Mouse (Mus musculus) spleen, embryonic (tissue): ENCODE data around the gene 2010300C02Rik.
"Not testable (repeated sequence)": the region's sequence is repeated elsewhere in the genome, so short reads cannot be mapped to it uniquely, and the experiment has no call there.

Experiments
- CTCF ChIA-PET: fragments of 350-600 bp; sonication (Branson Sonifier 250); formaldehyde crosslinking; loops from one replicate; lab custom pipeline; 2022; lab: Charles Lee

The 2010300C02Rik gene

GRCm38 (mm10) chr1:37630412-37631210 is 89.3 kb downstream of the 2010300C02Rik start:
- CTCF ChIA-PET, result no interaction called here

DNA sequence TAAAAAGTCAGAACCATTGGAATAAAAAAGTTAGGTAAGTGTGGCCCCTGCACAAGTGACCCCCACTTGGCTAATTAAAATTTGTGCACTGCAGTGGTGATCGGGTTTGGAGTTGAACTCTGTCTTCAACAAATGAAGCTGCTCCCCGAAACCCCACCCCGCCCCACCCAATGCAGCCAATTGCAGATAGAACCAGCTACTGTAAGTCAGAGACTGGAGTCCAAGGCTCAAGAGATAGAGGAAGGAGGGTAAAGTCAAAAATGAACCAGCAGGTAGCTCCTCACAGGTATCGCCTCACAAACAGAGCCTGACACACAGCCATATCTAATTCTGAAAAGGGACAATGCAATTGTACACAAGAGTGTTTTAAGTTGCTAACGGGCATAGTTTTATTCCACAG is 90.0 kb downstream of the 2010300C02Rik start:
- CTCF ChIA-PET, result no interaction called here

DNA sequence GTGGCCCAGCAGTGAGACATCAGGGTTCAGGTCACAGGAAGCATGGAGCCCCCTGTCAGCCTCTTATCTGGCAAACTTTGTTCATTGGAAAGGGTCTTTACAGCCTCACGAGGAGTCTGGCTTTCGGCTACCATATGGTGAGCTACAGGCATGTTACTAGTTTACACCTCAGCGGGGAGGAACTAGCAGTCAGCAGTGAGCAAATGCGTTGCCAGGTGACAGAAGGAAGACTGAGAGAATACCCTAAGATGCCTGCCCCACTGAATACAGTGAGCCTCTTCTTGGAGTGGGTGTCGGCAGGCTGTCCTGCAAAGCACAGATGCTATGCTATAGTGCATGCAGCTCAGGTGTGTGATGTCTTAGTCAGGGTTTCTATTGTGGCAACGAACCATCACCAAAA is 91.1 kb downstream of the 2010300C02Rik start:
- CTCF ChIA-PET, result interaction anchor here (0.6 kb wide), 1 partner anchor 1683 kb away, joined by 12 read pairs; no protein-coding TSS in a partner anchor

DNA sequence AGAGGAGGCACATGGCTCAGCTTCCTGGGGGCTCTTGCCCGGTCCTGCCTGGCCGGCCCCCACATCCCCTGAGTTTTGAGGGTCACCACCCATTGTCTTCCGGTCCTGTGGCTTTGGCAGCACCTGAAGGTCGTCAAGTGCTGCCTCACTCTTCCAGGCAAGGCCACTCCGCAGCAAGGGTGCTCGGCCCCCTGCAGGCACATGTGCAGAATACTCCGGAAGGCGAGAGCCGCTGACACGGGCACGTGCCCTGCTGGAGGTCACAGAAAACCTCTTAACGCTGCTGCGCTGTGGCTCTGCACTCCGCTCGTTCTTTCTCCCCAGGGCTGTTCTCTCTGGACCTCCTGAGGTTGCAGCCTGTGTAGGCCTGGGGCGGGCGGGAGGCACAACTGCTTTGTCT is 95.7 kb downstream of the 2010300C02Rik start:
- CTCF ChIA-PET, result no interaction called here

DNA sequence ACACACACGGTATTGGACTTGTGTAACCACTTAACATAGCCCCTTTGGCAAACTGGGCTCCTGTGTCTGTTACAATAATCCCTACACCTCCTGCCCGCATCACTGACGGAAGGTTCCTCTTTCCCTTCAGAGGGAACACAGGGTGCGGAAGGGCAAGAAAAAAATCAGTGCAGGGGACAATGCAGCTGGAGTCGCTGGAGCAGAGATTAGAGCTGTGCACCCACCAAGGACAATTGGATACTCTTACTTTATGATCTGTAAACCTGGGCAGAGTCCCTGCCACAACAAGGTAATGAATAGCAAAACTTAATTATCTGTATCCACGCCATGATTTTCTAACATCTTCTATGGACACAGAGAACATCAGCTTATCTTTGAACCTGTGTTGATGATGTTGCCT is 97.8 kb downstream of the 2010300C02Rik start:
- CTCF ChIA-PET, result no interaction called here

DNA sequence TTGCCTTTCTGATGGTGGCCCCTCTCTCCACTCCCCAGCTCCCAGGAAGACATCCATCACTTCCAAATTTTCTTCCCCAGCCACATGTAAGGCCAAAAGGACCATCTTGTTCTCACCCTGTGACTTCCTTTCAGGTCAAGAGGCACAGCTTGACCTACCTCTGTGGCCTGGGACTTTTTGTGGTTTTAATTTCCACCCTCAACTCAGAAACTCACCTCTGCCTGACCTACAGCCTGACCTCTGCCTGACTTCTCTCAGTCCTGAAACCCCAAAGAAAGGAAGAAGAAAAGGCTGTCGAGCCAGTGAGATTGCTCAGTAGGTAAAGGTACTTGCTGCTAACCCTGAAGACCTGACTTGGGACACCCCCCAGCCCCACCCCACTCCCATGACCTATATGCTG is 100.3 kb downstream of the 2010300C02Rik start:
- CTCF ChIA-PET, result no interaction called here

- CTCF ChIA-PET, result interaction anchor here (0.7 kb wide), 1 partner anchor 347 kb away, joined by 4 read pairs; no protein-coding TSS in a partner anchor
These were observed 102.8 kb downstream of the 2010300C02Rik start for GRCm38 (mm10) chr1:37617047-37617446.

DNA sequence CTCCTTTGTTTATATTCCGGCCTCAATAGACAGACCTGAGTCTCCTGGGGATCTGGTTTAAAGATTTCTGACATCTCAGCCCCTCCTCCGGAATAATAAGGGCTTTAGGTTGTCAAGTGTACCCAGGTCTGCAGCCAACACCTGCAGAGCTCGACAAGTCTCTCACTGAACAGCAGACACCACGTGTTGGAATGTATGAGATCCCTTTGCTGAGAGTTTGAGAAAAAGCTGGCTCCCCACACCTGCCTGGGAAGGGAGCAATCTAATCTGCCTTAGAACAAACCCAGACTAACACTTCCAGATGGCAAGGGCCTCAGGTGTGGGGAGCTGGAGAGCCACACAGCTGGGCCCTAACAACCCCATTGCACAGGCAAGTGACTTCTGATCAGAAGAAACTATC is 103.3 kb downstream of the 2010300C02Rik start:
- CTCF ChIA-PET, result no interaction called here

DNA sequence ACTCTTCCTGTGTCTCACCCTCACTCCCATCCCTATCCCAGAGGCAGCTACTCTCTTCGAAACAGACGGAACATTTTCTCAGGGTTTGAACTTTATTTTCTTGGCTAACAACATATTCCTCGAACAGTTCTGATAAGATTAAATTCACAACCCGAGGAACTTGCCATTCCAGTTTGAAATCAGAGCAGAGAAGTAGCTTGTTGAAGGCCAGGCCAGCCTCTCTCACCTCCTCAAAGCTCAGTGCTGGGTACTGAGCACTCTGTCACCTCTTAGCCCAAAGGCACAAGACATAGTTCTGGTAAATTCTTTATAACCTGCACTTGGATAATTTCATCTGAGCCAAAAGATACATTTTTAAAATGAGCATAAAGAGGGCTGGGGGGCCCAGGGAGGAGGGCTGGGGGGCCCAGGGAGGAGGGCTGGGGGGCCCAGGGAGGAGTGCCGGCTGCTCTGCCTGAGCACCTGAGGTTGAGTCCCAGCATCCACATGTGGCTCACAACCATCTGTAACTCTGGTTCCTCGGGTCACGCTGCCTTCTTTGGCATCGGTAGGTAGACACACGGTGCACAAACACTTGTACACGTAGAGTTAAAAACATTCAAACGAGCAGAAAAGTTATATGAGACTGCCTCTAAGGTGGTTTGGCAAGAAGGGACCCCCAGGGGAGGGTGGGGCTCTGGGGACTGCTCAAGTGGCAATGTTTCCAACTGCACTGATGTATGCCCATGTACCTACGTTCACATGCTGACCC is 104.4 kb downstream of the 2010300C02Rik start:
- CTCF ChIA-PET, result interaction anchor here (0.5 kb wide), 1 partner anchor 77 kb away, joined by 3 read pairs; no protein-coding TSS in a partner anchor

DNA sequence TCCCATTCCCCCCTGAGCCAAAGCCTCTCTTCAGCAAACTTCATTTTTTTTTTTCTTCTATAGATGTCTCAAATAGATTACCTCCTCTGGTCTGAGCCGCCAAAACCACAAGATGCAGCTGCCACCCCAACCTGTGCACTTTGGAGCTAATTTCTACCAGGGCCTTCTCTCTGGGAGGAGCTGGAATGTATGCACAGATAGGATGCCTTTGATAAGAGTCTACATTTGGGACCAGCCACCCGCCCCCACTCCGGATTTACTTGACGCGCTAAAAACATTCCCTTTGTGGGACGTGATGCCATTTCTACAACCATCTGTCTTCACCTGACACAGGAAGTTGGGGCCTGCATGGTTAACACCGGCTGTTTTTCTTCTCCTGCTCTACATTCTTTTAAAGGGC is 105.0 kb downstream of the 2010300C02Rik start:
- CTCF ChIA-PET, result interaction anchor here (0.5 kb wide), 1 partner anchor 76 kb away, joined by 3 read pairs; no protein-coding TSS in a partner anchor

- CTCF ChIA-PET, result no interaction called here
These were observed 105.8 kb downstream of the 2010300C02Rik start for GRCm38 (mm10) chr1:37614130-37614529.

DNA sequence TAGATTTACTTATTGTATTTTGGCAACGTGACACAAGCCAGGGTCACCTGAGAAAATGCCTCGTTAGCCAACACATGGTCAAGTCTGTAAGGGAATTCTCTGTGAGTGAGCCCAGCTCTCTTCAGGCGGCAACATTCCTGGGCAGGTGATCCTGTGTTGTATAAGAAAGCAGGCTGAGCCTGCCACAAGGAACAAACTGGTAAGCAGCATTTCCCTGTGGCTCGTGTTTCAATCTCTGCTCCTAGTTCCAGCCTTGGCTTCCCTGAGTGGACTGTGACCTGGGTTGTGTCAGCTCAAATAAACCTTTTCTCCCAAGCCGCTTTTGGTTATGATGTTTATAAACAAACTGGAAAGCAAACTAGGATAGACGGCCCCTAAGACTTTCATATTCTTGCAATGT is 108.9 kb downstream of the 2010300C02Rik start:
- CTCF ChIA-PET, result no interaction called here

- CTCF ChIA-PET, result interaction anchor here (0.5 kb wide), 1 partner anchor 424 kb away, joined by 3 read pairs; no protein-coding TSS in a partner anchor
These were observed 109.6 kb downstream of the 2010300C02Rik start for GRCm38 (mm10) chr1:37610242-37610641.

- CTCF ChIA-PET, result not testable (repeated sequence)
These were observed 114.2 kb downstream of the 2010300C02Rik start for GRCm38 (mm10) chr1:37605694-37606093.

DNA sequence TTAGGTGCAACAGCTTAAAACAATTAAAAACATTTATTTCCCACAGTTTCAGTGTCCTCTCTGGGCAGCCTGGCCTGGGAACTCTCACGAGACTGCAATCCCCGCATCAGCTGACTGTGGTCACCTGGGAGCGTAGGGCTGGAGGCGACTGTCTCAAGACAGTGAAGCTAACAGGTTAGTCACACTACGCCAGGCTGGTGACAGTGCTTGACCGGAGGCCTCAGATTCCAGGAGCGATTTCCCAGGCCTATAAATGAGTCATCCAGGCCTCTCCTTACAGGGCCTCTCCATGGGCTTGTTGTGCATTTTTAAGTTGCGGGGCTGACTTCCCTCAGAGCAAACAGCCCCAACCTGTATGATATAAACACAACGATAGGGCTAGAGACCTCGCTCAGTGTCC is 116.7 kb downstream of the 2010300C02Rik start:
- CTCF ChIA-PET, result no interaction called here

- CTCF ChIA-PET, result interaction anchor here (0.6 kb wide), 1 partner anchor 275 kb away, joined by 10 read pairs; no protein-coding TSS in a partner anchor
These were observed 117.6 kb downstream of the 2010300C02Rik start for GRCm38 (mm10) chr1:37602268-37602667.

- CTCF ChIA-PET, result interaction anchor here (0.5 to 0.6 kb wide), 2 partner anchors 9 to 92 kb away, joined by 3 to 15 read pairs; no protein-coding TSS in a partner anchor
These were observed 118.4 kb downstream of the 2010300C02Rik start for GRCm38 (mm10) chr1:37601461-37601860.

GRCm38 (mm10) chr1:37600640-37601175 is 119.2 kb downstream of the 2010300C02Rik start:
- CTCF ChIA-PET, result interaction anchor here (0.6 kb wide), 1 partner anchor 9 kb away, joined by 15 read pairs; no protein-coding TSS in a partner anchor

- CTCF ChIA-PET, result no interaction called here
These were observed 120.9 kb downstream of the 2010300C02Rik start for GRCm38 (mm10) chr1:37598986-37599385.

- CTCF ChIA-PET, result not testable (repeated sequence)
These were observed 125.1 kb downstream of the 2010300C02Rik start for GRCm38 (mm10) chr1:37594812-37595211.

GRCm38 (mm10) chr1:37585809-37586480 is 133.9 kb downstream of the 2010300C02Rik start:
- CTCF ChIA-PET, result interaction anchor here (0.5 to 0.7 kb wide), 2 partner anchors 51 to 92 kb away, joined by 4 to 7 read pairs; no protein-coding TSS in a partner anchor
